Comparison of ENCODE assay signal across 17 mouse cellular contexts in genomic region chr2:59129023-59129422, GRCm38 (mm10). TPM values are rescaled to one million over a fixed set of nuclear protein-coding genes. Genes with fewer than 3 reads are reported as not detected.
DNase-seq lines count a peak whose midpoint lies in the region; ATAC-seq and TF ChIP-seq lines count a peak whose summit lies in the region.
"Had no signal": no experiment of that assay in that cellular context is flagged by ENCODE, and none has a peak within 500 bp of the region (broad histone marks: within the 10 kb centered on the region; RNA-seq: fewer than 3 reads in every experiment).

No protein-coding gene starts in this region.

- no peak for TF ChIP-seq CTCF in bone marrow macrophage, adult 2 months (IDR thresholded peaks at IDR 0.05; ENCODE audit: low read depth, low read length)
- no peak for TF ChIP-seq CTCF in kidney, adult 2 months (conservative IDR thresholded peaks at IDR 0.05; ENCODE audit: insufficient read depth, insufficient read length, low read depth, low read length)

- ATAC-seq in hematopoietic stem cell, adult 5-6 weeks (replicated peaks in 1 of 2; ENCODE audit: insufficient read depth in 1 of 2, low FRiP score in 2 of 2, low TSS enrichment in 1 of 2, low read depth in 1 of 2, poor library complexity in 2 of 2, severe bottlenecking in 2 of 2): peak; percentile 12 to 29; a peak in 1 of 4 replicates
- ATAC-seq in megakaryocyte, adult 5-6 weeks (ENCODE audit: poor library complexity, severe bottlenecking): peak; percentile 69
- ATAC-seq in monocyte, adult 5-6 weeks (replicated peaks; ENCODE audit: insufficient number of reproducible peaks, low FRiP score, low TSS enrichment, poor library complexity, severe bottlenecking): peak; percentile 63; the same call in 1 of the 2 replicates
- ATAC-seq: forebrain, embryonic 13.5 days; forebrain, embryonic 15.5 days; forebrain, postnatal 0 days had no signal

- 57% methylated on average over 7 of the region's 7 CpGs for WGBS in kidney, adult 2 months

- H3K4me1 ChIP-seq in bone marrow macrophage, adult 2 months (ENCODE audit: control insufficient read depth, insufficient read depth, low read length): peaks cover 20% of the 10 kb centered on the region
- H3K4me1 ChIP-seq in kidney, adult 2 months (ENCODE audit: control insufficient read depth, insufficient read depth, low read length): peaks cover 4% of the 10 kb centered on the region; the same call in 1 of the 2 replicates
- H3K4me1 ChIP-seq: embryonic facial prominence, embryonic 10.5 days; embryonic facial prominence, embryonic 12.5 days; forebrain, embryonic 13.5 days; forebrain, embryonic 15.5 days had no signal

- no peak overlapping the region for H3K4me3 ChIP-seq in bone marrow macrophage, adult 2 months (ENCODE audit: insufficient read depth, low read length)
- no peak overlapping the region for H3K4me3 ChIP-seq in kidney, adult 2 months (ENCODE audit: insufficient read depth, low read depth, low read length)
- H3K4me3 ChIP-seq: embryonic facial prominence, embryonic 10.5 days; embryonic facial prominence, embryonic 12.5 days; forebrain, embryonic 13.5 days; forebrain, embryonic 15.5 days had no signal

- H3K27me3 ChIP-seq in kidney, adult 2 months (replicated peaks; ENCODE audit: control insufficient read depth, insufficient read depth, low read length): no peaks in the 10 kb centered on the region
- H3K27me3 ChIP-seq: embryonic facial prominence, embryonic 12.5 days; forebrain, embryonic 13.5 days; forebrain, embryonic 15.5 days had no signal

- no peak for TF ChIP-seq POLR2A in bone marrow macrophage, adult 2 months (IDR thresholded peaks at IDR 0.05; ENCODE audit: borderline replicate concordance, low read depth, low read length)
- TF ChIP-seq POLR2A in kidney, adult 2 months (IDR thresholded peaks at IDR 0.05; ENCODE audit: low read depth, low read length): no peak

- H3K27ac ChIP-seq in bone marrow macrophage, adult 2 months (ENCODE audit: insufficient read depth, low read depth, low read length): peak overlapping the region; percentile 56
- H3K27ac ChIP-seq in kidney, adult 2 months (ENCODE audit: insufficient read depth, low read depth, low read length): no peak overlapping the region
- H3K27ac ChIP-seq: embryonic facial prominence, embryonic 10.5 days; embryonic facial prominence, embryonic 12.5 days; forebrain, embryonic 13.5 days; forebrain, embryonic 15.5 days had no signal

- H3K36me3 ChIP-seq in kidney, adult 2 months (ENCODE audit: control insufficient read depth, insufficient read depth, low read length): no peaks in the 10 kb centered on the region
- H3K36me3 ChIP-seq: embryonic facial prominence, embryonic 10.5 days; embryonic facial prominence, embryonic 12.5 days; forebrain, embryonic 15.5 days had no signal

- no peak for DNase-seq in spleen, postnatal 36 days (ENCODE audit: low spot score in 2 of 2)
- no peak for DNase-seq in cerebellum, adult 9-10 months
- no peak for DNase-seq in kidney, adult 2 months
- DNase-seq: adrenal gland, adult 2 months; adrenal gland, postnatal 10 days; adrenal gland, postnatal 25 days; cerebellum, adult 11-12 months; forebrain, postnatal 0 days had no signal

RNA-seq across cellular contexts. Expression of gene Ccdc148, which starts 31.5 kb away (rescaled TPM):
- 0.27 TPM in 1 of 2 replicates, not detected in the other for polyA plus RNA-seq in bone marrow macrophage, adult 2 months (2012; ENCODE audit: insufficient read depth, insufficient read length, missing spikeins)
- 0.25 and 0.45 TPM in 2 replicates for total RNA-seq in hematopoietic stem cell, adult 5-6 weeks (2017)
- 0.02 and 0.21 TPM in 2 replicates for total RNA-seq in megakaryocyte, adult 5-6 weeks (2015)
- total RNA-seq in megakaryocyte, adult 5-6 weeks (2017): 0.08 and 0.11 TPM in 2 replicates
- total RNA-seq in monocyte, adult 5-6 weeks (2017): 0.19 to 1.1 TPM in 2 of 3 replicates, not detected in the other
- polyA plus RNA-seq in kidney, adult 2 months (2012; rRNA removed): 0.90 and 1.0 TPM in 2 replicates
- total RNA-seq: MEL had no signal

RNA-seq across cellular contexts. Expression of gene Pkp4, which starts 31.6 kb away (rescaled TPM):
- polyA plus RNA-seq in bone marrow macrophage, adult 2 months (2012; ENCODE audit: insufficient read depth, insufficient read length, missing spikeins): 20.0 and 23.9 TPM in 2 replicates
- 19.1 and 24.3 TPM in 2 replicates for total RNA-seq in hematopoietic stem cell, adult 5-6 weeks (2017)
- 10.6 and 17.0 TPM in 2 replicates for total RNA-seq in megakaryocyte, adult 5-6 weeks (2015)
- total RNA-seq in megakaryocyte, adult 5-6 weeks (2017): 9.6 and 12.7 TPM in 2 replicates
- total RNA-seq in monocyte, adult 5-6 weeks (2017): 16.6 to 23.4 TPM (median 22.2 TPM) in 3 replicates
- 211 and 242 TPM in 2 replicates for polyA plus RNA-seq in kidney, adult 2 months (2012; rRNA removed)
- total RNA-seq: MEL had no signal
